In genomic region chr15:96842881-96843280, GRCm38 (mm10) we compare ENCODE assay signal across 11 mouse cellular contexts.
"Had no signal": no experiment of that assay in that cellular context is flagged by ENCODE, and none has a peak within 500 bp of the region (broad histone marks: within the 10 kb centered on the region; RNA-seq: fewer than 3 reads in every experiment).

No protein-coding gene starts in this region.

- H3K4me1 ChIP-seq: liver, embryonic 12.5 days; midbrain, embryonic 12.5 days; neural tube, embryonic 13.5 days had no signal

- H3K27ac ChIP-seq: layer of hippocampus, adult 2 months; limb, embryonic 10.5 days; liver, embryonic 12.5 days; midbrain, embryonic 12.5 days; neural tube, embryonic 13.5 days had no signal

- H3K4me3 ChIP-seq: layer of hippocampus, adult 2 months; limb, embryonic 10.5 days; liver, embryonic 12.5 days; lung, embryonic 15.5 days; midbrain, embryonic 12.5 days; neural tube, embryonic 13.5 days had no signal

- DNase-seq: kidney, adult 11 months; kidney, postnatal 4 days; right cerebral cortex, postnatal 14 days; thymus, adult 2 months; thymus, postnatal 25 days had no signal

- H3K27me3 ChIP-seq: liver, embryonic 12.5 days; lung, embryonic 15.5 days; midbrain, embryonic 12.5 days; neural tube, embryonic 13.5 days had no signal

- H3K36me3 ChIP-seq: limb, embryonic 10.5 days; liver, embryonic 12.5 days; lung, embryonic 15.5 days; midbrain, embryonic 12.5 days; neural tube, embryonic 13.5 days had no signal
